Mouse (Mus musculus) spleen, adult 18-20 months (tissue): ENCODE results near the gene Gm10309.

ENCODE experiments used
- DNase-seq, 2 experiments: peaks; one replicate each; pipeline ENCODE4 v3.0.0; 2022; ENCODE audit warnings: mixed read lengths in 2 of 2

Gm10309 gene

DNA sequence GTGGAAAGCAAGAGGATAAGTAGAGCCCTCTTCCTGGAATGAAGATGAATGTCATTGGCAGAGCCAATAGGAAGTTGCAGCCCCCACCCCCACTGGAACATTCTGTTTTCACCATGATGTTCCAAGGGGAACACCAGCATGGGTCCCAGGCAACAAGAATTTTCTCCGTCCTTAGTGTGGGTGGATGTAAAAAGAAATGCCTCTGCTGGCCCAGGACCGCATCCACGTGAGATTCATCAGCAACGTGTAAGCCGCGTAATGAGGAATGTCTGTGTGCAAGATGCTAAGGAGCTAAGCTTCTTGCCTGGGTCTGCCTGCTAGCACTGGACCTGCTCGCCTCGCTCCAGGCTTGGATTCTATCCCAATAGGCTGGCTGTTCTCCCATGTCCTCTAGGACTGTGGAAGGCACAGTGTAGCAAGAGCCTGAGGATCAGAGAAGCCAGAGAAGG, at the start of gene Gm10309:
Gene Gm10309 (minus strand): TSS at position 50 of the 449 bp plus-strand sequence.
- no peak for DNase-seq

DNA sequence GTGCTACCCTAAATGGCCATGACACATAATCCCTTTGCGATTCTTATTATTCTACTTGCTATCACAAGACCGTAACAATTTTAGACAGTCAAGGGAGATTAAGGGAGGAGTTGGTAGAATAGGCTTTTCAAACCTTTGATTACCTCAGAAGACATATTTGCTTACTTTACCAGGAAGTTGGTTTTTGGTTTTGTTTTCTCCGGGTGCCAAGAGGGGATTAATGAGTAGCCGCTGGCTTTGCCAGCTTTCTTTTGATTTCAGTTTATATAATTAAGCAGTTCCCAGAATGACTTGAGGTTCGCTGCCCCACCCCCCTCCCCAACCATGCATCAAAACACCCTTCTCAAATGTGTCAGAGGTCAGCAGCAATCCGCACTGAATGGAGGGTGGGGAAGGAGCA, 47.0 kb upstream of the Gm10309 start:
- no peak for DNase-seq

GRCm38 (mm10) chr17:86551561-86551960, 46.5 kb upstream of the Gm10309 start:
- no peak for DNase-seq

DNA sequence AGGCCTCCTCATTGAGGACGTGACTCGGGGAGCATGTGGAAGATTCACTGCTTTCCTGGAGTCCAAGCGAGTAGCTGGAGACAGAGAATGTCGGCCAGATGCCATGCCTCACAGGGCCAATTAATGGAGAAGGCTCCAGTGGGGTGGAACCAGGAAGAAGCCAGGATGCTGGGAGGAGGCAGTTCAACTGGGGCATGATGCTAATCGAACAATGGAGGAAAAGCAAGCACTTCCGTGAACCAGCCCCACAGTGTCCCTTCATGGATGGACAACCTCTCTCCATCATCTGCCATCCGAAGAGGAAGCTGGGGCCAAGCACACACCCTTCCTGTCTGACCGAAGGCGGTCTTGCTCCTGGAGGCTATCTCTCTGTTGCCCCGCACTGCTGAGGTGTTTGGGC, 44.1 kb upstream of the Gm10309 start:
- DNase-seq: no peak

- DNase-seq: no peak
Observed at GRCm38 (mm10) chr17:86546529-86546928, 41.5 kb upstream of the Gm10309 start.

DNA sequence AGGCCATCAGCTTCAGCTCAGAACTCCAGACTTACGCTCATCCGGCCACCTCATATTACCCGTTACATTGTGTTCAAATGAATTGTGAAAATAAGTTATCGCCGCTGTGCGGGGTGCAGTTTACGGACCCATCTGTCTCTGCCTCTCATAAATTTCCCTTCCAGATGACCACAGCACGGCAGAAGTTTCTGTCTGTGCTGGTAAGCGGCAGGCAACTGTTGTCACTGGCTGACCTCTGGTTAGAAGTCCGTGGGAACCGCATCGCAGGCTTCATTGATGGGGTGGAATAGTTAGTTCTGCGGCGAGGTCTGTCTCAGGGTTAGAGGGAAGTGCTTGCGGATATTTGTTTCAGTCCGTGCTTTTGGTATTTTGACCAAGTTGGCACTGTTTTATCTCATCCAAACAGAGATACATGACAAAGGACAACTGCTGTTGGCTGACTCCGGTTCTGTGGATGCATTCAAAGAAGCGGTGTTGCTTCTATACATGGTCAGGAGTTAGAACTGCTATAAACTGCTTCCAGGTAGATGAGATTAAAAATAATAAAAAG, 34.9 kb upstream of the Gm10309 start:
- DNase-seq: no peak

- DNase-seq: peak in 1 of 2 experiments; percentile 54
Observed at GRCm38 (mm10) chr17:86535827-86536656, 31.0 kb upstream of the Gm10309 start.

DNA sequence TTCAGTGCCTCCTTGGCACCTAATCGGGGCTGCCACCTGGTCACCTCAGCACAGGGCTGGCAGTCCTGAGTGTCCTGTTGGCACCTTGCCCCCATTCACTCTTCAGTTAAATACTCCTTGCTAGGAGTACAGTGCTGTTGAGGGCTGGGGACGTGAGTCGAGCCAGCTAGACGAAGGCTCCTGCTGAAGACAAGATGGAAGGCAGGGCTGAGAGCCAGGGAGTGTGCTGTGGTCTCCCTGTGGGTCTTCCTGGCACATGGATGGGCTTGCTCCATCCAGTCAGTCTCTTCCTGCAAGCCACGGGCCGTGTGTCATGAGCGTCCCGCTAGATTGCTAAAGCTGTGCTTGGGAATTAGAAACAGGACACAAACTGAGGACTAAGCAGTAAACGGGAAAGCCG, 30.1 kb upstream of the Gm10309 start:
- DNase-seq: no peak

- DNase-seq: no peak
Observed at GRCm38 (mm10) chr17:86533549-86533851, 28.5 kb upstream of the Gm10309 start.

GRCm38 (mm10) chr17:86532783-86533548, 27.9 kb upstream of the Gm10309 start:
- no peak for DNase-seq

- DNase-seq: no peak
Observed at GRCm38 (mm10) chr17:86531231-86531630, 26.2 kb upstream of the Gm10309 start.

DNA sequence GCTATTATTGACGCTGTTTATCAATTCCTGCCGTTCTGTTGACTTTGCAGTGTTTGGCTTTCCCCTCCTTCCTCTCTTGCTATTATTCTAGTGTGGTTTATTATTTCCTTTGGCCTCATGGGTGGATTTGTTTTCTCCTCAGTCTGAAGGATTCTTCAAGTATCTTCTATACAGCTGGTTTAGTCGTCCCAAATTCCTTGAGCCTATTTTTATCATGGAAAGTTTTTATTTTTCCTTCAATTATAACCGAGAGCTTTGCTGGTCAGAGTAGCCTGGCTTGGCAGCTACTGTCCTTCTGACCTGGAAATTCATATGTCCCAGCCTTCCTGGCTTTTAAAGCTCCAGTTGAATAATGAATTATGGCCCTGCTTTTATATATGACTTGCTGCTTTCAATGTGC, 24.4 kb upstream of the Gm10309 start:
- DNase-seq: no peak

DNA sequence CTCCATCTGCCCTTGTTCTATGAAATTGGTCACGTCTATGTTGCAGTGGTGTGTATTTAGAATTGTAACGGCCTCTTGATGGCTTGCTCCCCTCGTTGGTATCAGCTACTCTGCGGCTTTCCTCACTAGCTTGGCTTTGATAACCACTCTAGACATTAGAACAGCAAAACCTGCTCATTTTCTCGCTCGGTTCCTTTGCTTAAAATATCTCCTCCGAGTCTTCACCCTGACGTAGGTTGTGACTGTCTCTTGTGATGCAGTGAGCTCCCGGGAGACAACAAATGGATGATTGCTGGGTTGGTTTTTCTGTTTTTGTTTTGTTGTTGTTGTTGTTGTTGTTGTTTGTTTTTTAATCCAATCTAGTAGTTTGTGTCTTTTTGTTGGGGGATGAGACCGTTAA, 24.0 kb upstream of the Gm10309 start:
- DNase-seq: no peak

GRCm38 (mm10) chr17:86527298-86527697, 22.3 kb upstream of the Gm10309 start:
- DNase-seq: peak in 1 of 2 experiments; percentile 10

DNA sequence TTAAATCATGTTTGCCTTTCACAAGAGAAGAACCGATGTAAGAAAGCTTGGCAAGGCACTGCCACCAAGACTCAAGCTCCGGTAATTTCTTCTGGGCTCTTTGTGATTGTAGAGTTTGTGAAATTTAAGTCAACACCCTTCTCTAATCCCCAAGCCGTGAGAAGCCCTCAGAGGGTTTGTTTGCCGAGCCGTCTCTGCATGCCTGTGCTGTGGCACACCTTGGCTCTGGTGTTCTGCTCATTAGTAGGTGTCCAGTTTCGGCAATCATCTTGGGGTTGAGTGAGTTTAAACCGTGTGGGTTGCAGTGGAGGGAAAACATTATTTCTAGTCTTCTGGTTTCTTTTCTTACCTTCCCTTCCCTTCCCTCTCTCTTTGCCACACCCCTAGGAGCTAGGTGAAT, 21.0 kb upstream of the Gm10309 start:
- DNase-seq: no peak

DNA sequence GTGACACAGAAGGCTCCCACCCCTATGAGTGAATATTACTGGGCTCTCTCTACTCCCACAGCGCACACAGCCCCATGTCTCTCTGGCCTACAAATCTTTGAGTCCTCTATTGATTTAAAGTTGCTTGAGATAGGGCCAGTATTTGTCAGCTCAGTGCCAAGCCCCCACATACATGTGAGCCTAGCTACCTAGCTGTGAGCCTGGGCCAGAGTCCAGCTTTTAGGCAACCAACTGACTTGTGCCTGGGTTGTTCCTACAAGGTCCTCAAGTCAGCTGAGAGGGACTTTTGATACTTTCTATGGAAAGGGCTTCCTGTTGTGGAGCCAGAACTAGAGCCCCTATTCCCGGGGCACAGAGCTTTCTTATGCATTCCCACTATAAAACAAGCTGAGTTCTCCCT, 20.0 kb upstream of the Gm10309 start:
- DNase-seq: no peak

GRCm38 (mm10) chr17:86523843-86524242, 18.8 kb upstream of the Gm10309 start:
- DNase-seq: no peak

DNA sequence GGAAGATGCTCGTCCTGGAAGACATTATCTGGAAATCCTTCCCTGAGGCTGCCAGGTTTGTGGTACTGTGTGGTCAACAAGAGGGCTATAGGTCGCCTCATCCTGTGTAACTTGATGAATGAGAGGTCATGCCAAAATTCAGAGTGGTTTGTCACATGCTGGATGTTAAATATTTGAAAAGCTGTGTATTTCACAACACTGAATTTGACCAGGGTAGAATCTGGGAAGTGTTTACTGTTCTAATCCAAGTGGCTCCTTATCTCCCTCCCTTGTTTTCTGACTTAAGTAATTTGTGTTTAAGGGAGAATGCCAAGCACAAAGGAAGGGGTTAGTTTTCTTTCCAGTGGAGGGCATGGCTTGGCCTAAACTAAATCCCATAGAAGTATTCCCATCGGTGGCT, 18.3 kb upstream of the Gm10309 start:
- no peak for DNase-seq

DNA sequence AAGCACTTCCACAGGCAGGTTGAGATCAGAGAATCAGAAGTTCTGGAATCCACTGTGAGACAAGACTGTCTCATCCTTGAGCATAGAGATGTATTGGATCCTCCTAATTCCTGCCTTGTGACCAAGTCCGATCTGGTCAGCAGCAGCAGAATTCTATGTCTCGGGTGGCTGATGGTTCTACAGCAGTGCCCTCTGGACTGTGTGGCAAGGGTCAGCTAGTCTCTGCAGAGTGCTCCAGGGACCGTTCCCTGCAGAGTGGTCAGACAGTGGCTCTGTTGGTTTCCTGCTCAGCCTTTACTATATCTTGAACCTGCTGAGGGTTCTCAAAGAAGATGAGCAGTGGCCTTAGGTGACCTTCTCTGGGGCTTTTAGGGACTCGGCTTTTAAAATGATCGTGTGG, 17.6 kb upstream of the Gm10309 start:
- no peak for DNase-seq

DNA sequence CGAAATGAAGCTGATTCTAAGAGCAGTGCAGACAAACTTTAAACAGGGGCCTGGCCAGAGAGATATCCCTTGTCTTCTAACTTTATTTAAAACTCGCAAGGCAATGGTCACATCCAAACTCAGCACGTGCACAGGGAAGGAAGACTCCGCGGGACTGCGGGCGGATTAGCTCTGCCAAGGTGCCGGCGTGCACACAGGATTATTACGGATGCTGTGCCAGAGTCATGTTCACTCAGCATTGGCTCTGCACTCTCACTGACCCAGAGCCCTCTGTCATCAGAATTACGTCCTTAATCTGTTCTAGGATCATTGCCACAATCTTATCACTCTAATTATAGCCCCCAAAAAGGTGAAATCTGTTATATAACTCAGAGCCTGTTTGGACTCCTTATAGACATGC, 16.2 kb upstream of the Gm10309 start:
- DNase-seq: no peak

- DNase-seq: no peak
Observed at GRCm38 (mm10) chr17:86518604-86519003, 13.6 kb upstream of the Gm10309 start.

DNA sequence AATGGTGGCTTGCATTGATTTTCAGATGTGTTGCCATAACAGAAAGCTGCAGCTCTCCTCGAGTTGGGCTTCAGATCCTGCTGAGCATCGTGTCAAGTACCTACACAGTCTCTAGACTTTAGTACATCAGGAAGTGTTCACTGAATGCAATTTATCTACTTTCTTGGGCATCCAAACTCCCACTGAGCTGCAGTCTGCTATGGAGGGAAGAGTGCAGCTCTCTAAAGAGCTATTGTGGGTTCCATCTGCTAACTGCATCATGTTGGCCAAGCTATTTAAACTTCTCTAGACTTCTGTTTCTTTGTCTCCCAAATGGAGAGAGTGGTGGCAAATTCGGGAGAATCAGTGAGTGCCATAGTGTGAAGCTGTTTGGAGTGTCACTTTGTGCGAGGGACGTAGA, 11.6 kb upstream of the Gm10309 start:
- no peak for DNase-seq

DNA sequence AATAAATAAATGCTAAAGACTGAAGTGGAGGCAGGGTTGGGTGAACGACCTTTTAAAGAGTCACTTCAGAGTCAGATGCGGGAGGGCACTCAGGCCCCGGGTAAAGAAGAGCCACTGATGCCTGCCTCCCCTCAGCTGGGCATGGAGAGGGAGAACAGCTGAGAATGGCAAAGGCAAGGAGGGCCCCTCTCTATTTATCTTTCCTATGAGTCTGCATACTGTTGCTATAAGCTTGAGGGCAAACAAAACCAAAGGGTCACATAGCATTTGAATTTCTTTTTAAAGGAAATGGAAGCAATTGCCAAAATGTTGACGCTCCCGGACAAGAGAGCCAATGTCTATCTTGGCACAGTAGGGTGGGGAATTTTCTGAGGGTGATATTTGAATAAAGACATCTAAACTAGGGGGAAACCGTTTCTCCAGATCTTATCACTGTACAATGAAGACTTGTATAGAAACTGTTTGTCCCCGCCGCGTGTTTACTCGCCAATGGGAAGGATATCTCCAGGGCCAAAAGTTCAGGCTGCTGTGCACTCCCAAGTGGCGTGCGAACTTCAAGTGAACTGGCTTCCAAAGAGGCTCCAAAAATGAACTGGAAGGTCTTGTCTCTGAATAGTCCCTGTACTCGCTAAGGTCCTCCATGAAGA, 10.1 kb upstream of the Gm10309 start:
- no peak for DNase-seq

DNA sequence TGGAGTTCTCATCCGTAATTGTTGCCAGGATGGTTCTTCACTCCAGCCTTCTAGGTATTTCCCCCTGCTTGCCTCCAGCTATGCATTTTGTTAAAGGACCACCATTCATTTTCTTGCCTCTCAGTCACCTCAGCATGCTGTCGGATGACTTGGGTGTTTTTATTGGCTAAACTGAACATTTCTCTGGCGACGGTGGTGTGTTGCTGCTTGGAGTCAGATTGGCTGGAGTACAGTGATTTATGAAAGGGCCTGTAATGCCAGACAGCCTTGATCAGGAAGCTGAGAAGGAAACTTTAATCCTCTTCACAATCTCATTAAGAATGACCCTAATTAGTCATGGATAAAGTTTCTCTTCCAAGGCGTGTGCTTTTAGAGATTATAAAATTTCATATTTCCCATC, 4.8 kb upstream of the Gm10309 start:
- DNase-seq: no peak
